Mouse (Mus musculus) forebrain, embryonic 15.5 days (tissue): ENCODE measurements around the gene Tmco5. TPM values are rescaled to one million over a fixed set of nuclear protein-coding genes. Genes with fewer than 3 reads are reported as not detected.

Source experiments
- ATAC-seq: fragments of 200-750 bp; cut with Nextera tagmentation; replicated peaks from 2 replicates; pipeline ENCODE4 v1.8.0; 2017; ENCODE audit warnings: mild to moderate bottlenecking, moderate TSS enrichment, moderate library complexity
- H3K27ac ChIP-seq: fragments of 300-500 bp; sonication (generic); replicated peaks from 2 replicates; pipeline ENCODE4 v1.5.1; 2015; ENCODE audit warnings: mild to moderate bottlenecking, inconsistent platforms
- H3K27me3 ChIP-seq: fragments of 300-500 bp; sonication (generic); 2 replicates; pipeline ENCODE4 v1.6.1; 2015; ENCODE audit warnings: inconsistent platforms
- H3K36me3 ChIP-seq: fragments of 300-500 bp; sonication (generic); 2 replicates; pipeline ENCODE4 v1.6.1; 2015; ENCODE audit warnings: mild to moderate bottlenecking, inconsistent platforms
- H3K4me1 ChIP-seq: fragments of 300-500 bp; sonication (generic); 2 replicates; pipeline ENCODE4 v1.6.1; 2015; ENCODE audit warnings: inconsistent platforms
- H3K4me2 ChIP-seq: fragments of 300-500 bp; sonication (generic); replicated peaks from 2 replicates; pipeline ENCODE4 v1.6.1; 2015; ENCODE audit warnings: mild to moderate bottlenecking, inconsistent platforms
- H3K4me3 ChIP-seq: fragments of 300-500 bp; sonication (generic); 2 replicates; pipeline ENCODE4 v1.5.1; 2015; ENCODE audit warnings: mild to moderate bottlenecking, inconsistent platforms
- H3K9ac ChIP-seq: fragments of 300-500 bp; sonication (generic); replicated peaks from 2 replicates; pipeline ENCODE4 v1.6.1; 2015; ENCODE audit warnings: mild to moderate bottlenecking, inconsistent platforms
- H3K9me3 ChIP-seq: fragments of 300-500 bp; sonication (generic); 2 replicates; pipeline ENCODE4 v1.6.1; 2016; ENCODE audit warnings: inconsistent platforms
- WGBS: fragments of 180-500 bp; shearing (Covaris S2); methylation state at CpG from one replicate; pipeline ENCODE4 v1.1.7; 2015; ENCODE audit warnings: mixed read lengths; 5-methylcytosine and 5-hydroxymethylcytosine counted together
- polyA plus RNA-seq: library from polyadenylated mRNA; unstranded; fragments of >200 nt; fragmentation: Nextera tagmentation; extraction: Ambion mirVana; gene quantifications from 2 replicates; pipeline ENCODE4 v1.2.1, GENCODE M21; 2015

Gene Tmco5
- polyA plus RNA-seq = not detected in 2 replicates

DNA sequence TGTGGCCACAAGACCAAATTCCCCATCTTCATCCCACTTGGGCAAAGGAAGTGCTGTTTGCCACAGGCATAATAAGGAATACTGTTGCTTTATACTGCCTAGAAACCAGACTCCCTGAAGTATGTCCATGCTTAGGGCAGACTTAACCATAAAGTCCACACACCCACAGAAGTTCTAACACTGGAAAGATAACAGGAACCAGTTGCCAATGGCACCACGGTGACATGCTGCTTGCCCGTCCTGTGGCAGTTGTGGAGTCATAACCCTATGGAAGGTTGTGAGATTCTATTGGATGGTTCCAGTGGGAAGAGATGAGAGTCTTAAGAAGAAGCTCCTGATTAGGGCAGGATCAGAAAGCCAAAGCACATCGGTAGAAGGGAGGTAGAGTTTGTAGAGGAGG lies at the start of gene Tmco5:
Tmco5 (plus strand) TSS at position 301 of the 400 bp plus-strand sequence.
- no peak within 1 kb of the TSS for H3K4me3 ChIP-seq
- no peak for ATAC-seq
- H3K9ac ChIP-seq = no peak within 1 kb of the TSS
- no peaks in the 10 kb centered on the region for H3K36me3 ChIP-seq
- no peak within 1 kb of the TSS for H3K27ac ChIP-seq
- no peaks in the 10 kb centered on the region for H3K9me3 ChIP-seq
- WGBS = 94% methylated on average over 3 of the region's 3 CpGs
- no peak within 1 kb of the TSS for H3K4me2 ChIP-seq
- no peaks in the 10 kb centered on the region for H3K27me3 ChIP-seq
- H3K4me1 ChIP-seq = 0 out of 2 replicates have a peak, but pooled peaks cover 5% of the 10 kb centered on the region

DNA sequence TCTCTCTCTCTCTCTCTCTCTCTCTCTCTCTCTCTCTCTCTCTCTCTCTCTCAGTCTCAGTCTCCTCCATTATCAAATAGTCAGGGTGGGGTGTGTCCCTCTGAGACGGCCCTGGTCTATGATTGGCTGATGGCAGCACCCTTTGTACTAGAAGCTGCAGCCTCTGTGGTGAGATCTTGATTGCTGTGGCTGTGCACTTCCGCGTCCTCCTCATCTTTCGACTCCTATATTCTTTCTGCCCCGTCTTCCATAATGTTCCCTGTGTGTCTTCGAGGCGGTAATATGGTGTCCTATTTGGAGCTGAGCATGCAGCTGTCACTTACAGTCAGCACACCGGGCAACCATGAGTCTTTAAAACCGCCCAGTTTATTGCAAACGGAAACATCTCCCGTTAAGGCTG lies 46.6 kb upstream of the Tmco5 start:
- no peaks in the 10 kb centered on the region for H3K4me1 ChIP-seq
- WGBS = 76% methylated on average over 11 of the region's 11 CpGs
- H3K36me3 ChIP-seq = no peaks in the 10 kb centered on the region
- no peak overlapping the region for H3K4me2 ChIP-seq
- H3K9me3 ChIP-seq = no peaks in the 10 kb centered on the region
- ATAC-seq = no peak
- H3K27ac ChIP-seq = no peak overlapping the region
- no peaks in the 10 kb centered on the region for H3K27me3 ChIP-seq
- no peak overlapping the region for H3K9ac ChIP-seq
- H3K4me3 ChIP-seq = no peak overlapping the region

DNA sequence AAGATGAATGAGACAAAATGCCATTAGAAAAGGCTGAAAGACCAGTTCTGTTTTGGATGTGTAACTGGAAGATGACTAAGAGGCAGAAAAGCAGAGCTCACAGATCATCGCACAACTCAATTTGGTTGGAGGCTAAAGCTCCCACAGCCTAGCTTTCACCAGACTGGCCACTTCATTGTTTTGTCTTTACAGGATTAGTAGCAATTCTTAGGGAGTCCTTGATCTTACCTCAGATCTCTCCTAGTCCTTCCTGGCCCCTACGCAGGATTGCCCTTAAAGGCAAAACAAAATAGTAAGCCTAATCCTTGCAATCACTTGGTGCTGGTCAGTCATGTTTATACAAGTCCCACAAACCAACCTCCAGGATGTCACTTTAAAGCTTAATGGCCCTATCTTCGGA lies 40.7 kb upstream of the Tmco5 start:
- Histone ChIP-seq H3K27ac (no peak overlapping the region), H3K4me3 (no peak overlapping the region), H3K9ac (no peak overlapping the region), H3K4me2 (no peak overlapping the region), H3K9me3 (no peaks in the 10 kb centered on the region), H3K4me1 (0 out of 2 replicates have a peak, but pooled peaks cover 4% of the 10 kb centered on the region), H3K27me3 (no peaks in the 10 kb centered on the region), H3K36me3 (no peaks in the 10 kb centered on the region)
- no peak for ATAC-seq
- WGBS = 40% methylated on average over 3 of the region's 3 CpGs

- ATAC-seq = peak; percentile 77
- 22% methylated on average over 8 of the region's 8 CpGs for WGBS
- H3K9ac ChIP-seq = no peak overlapping the region
- no peaks in the 10 kb centered on the region for H3K36me3 ChIP-seq
- H3K4me1 ChIP-seq = 0 out of 2 replicates have a peak, but pooled peaks cover 4% of the 10 kb centered on the region
- no peak overlapping the region for H3K4me3 ChIP-seq
- H3K27me3 ChIP-seq = no peaks in the 10 kb centered on the region
- no peak overlapping the region for H3K4me2 ChIP-seq
- no peaks in the 10 kb centered on the region for H3K9me3 ChIP-seq
- H3K27ac ChIP-seq = no peak overlapping the region
Observed at GRCm38 (mm10) chr2:116838538-116839197, 39.8 kb upstream of the Tmco5 start.

DNA sequence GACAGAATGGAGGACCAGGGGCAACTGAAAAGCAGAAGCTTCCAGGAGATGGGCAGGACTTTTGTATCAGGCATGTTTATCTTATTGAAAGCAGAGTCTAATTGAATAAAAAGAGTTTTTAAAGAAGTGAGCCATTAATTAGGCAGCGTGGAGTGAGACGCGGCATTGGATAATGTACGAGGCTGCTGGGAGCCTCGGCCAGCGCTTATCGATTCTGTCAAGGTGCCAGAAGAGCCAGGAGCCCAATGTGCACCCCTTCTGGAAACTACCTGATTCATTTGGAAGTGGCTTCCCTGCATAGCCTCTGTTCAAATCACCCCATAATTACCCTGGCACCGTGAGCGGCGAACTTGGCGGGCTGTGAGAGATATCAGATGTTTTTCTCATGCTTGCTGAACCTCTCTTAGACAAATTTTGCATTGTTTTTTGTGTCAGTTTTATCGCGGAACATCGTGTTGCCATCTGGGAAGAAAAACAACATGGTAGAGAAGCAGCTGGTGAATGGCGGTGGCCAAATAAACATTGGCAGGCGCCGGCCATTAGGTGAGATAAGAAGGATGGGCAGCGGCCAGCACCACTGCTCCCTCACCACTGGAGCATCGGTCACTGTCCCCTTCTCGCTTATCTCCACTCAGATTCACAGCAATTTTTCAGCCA lies 28.4 kb upstream of the Tmco5 start:
- ATAC-seq = peak; percentile 43; the same call in 1 of the 2 replicates
- H3K4me3 ChIP-seq = no peak overlapping the region
- peaks cover 7% of the 10 kb centered on the region; the same call in 1 of the 2 replicates for H3K4me1 ChIP-seq
- no peak overlapping the region for H3K9ac ChIP-seq
- no peaks in the 10 kb centered on the region for H3K36me3 ChIP-seq
- no peak overlapping the region for H3K27ac ChIP-seq
- no peaks in the 10 kb centered on the region for H3K27me3 ChIP-seq
- no peaks in the 10 kb centered on the region for H3K9me3 ChIP-seq
- WGBS = 65% methylated on average over 20 of the region's 20 CpGs
- H3K4me2 ChIP-seq = no peak overlapping the region

- 84% methylated on average over 4 of the region's 4 CpGs for WGBS
- no peak overlapping the region for H3K27ac ChIP-seq
- no peak overlapping the region for H3K4me2 ChIP-seq
- H3K36me3 ChIP-seq = no peaks in the 10 kb centered on the region
- H3K9me3 ChIP-seq = no peaks in the 10 kb centered on the region
- H3K27me3 ChIP-seq = no peaks in the 10 kb centered on the region
- no peak overlapping the region for H3K9ac ChIP-seq
- no peak for ATAC-seq
- H3K4me3 ChIP-seq = no peak overlapping the region
- H3K4me1 ChIP-seq = peaks cover 7% of the 10 kb centered on the region; the same call in 1 of the 2 replicates
Observed at GRCm38 (mm10) chr2:116851356-116851755, 27.1 kb upstream of the Tmco5 start.

DNA sequence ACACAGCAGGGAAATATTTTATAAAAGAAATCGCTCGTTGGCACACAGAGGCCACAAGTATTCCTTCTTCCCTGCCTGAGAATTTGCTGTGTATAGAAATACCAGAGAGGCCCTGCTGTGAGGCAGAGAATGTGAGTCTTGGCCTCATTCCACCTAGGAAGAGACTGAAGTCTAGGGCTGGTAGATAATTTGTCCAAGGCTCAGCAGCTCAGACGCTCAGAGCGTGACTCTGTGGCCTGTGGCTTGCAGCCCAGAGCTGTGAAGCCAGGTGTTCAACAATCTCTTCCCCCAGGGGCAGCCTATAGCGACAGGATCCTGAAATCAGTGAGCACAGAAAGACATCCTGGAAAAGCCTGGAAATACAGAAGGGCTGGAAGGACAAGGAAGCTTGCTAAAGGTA lies 26.2 kb upstream of the Tmco5 start:
- Histone ChIP-seq H3K4me2 (no peak overlapping the region), H3K4me1 (peaks cover 7% of the 10 kb centered on the region; the same call in 1 of the 2 replicates), H3K9me3 (no peaks in the 10 kb centered on the region), H3K4me3 (no peak overlapping the region), H3K36me3 (no peaks in the 10 kb centered on the region), H3K27ac (no peak overlapping the region), H3K9ac (no peak overlapping the region), H3K27me3 (no peaks in the 10 kb centered on the region)
- 24% methylated on average over 5 of the region's 5 CpGs for WGBS
- no peak for ATAC-seq

DNA sequence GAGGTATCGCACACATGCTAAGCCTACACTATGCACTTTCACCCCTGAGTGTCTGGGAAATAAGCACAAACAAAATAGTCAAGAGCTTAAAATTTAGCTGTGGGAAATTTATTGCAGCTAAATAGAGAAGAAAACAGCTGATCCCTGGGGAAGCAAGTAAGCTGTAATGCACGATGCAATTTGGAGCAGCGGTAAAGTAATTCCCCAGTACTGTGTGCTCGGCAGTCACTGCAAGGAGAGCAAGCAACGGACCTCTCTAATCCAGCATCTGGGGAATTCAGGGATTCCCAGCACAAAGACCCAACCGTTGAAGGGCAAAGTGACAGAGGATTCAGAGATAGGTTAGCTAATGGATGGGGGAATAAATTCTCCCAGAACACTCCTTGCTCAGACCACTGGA lies 19.8 kb upstream of the Tmco5 start:
- WGBS = 78% methylated on average over 6 of the region's 6 CpGs
- no peak overlapping the region for H3K9ac ChIP-seq
- no peaks in the 10 kb centered on the region for H3K36me3 ChIP-seq
- H3K9me3 ChIP-seq = no peaks in the 10 kb centered on the region
- no peak overlapping the region for H3K4me2 ChIP-seq
- H3K4me3 ChIP-seq = no peak overlapping the region
- H3K4me1 ChIP-seq = no peaks in the 10 kb centered on the region
- H3K27me3 ChIP-seq = no peaks in the 10 kb centered on the region
- H3K27ac ChIP-seq = no peak overlapping the region
- no peak for ATAC-seq

DNA sequence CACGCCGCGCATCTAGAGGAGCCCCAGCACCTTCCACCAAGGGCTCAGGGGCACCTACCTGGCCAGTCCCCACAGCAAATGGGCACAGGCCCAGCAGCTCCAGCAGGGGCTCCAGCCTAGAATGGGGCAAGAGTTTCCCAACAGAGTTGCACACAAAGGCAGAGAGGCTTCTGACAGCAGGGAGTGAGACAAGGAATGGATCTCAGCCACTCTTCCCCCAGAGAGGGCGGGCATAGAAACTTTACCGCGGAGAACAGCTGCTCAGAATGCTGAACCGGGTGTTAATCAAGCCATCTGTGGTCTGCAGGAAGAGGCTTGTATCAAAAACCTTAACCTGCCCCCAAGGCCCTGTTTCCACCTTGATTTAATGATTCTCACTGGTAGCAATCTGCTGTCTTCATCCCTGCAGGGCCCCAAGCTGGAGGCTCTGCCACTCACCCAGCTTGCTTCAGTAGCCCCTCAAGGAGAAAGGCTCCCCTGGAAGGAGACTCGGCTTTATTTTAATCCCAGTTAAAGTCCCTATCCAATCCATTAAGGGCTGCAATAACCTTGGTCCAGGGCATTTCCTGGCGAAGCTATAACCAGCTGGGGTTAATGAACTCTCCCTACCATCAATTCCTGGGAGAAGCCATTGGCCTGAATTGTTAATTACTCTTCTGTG lies 1.4 kb upstream of the Tmco5 start:
- Histone ChIP-seq H3K9me3 (no peaks in the 10 kb centered on the region), H3K27me3 (no peaks in the 10 kb centered on the region), H3K4me2 (no peak overlapping the region), H3K4me1 (0 out of 2 replicates have a peak, but pooled peaks cover 5% of the 10 kb centered on the region), H3K27ac (no peak overlapping the region), H3K4me3 (no peak overlapping the region), H3K9ac (no peak overlapping the region), H3K36me3 (no peaks in the 10 kb centered on the region)
- 28% methylated on average over 9 of the region's 9 CpGs for WGBS
- no peak for ATAC-seq

GRCm38 (mm10) chr2:116879730-116880129 lies 1.2 kb downstream of the Tmco5 start:
- Histone ChIP-seq H3K27me3 (no peaks in the 10 kb centered on the region), H3K4me2 (no peak overlapping the region), H3K36me3 (no peaks in the 10 kb centered on the region), H3K4me1 (0 out of 2 replicates have a peak, but pooled peaks cover 5% of the 10 kb centered on the region), H3K4me3 (no peak overlapping the region), H3K27ac (no peak overlapping the region), H3K9me3 (no peaks in the 10 kb centered on the region), H3K9ac (no peak overlapping the region)
- WGBS = 86% methylated on average over 3 of the region's 3 CpGs
- ATAC-seq = no peak

- peak; percentile 47 for ATAC-seq
- H3K4me1 ChIP-seq = peaks cover 6% of the 10 kb centered on the region; the same call in 1 of the 2 replicates
- H3K27ac ChIP-seq = no peak overlapping the region
- no peaks in the 10 kb centered on the region for H3K27me3 ChIP-seq
- WGBS = 32% methylated on average over 14 of the region's 14 CpGs
- H3K36me3 ChIP-seq = no peaks in the 10 kb centered on the region
- H3K9me3 ChIP-seq = no peaks in the 10 kb centered on the region
- peak overlapping the region; percentile 34; the same call in 1 of the 2 replicates for H3K4me3 ChIP-seq
- H3K4me2 ChIP-seq = peak overlapping the region; percentile 71
- H3K9ac ChIP-seq = no peak overlapping the region
Observed at GRCm38 (mm10) chr2:116893316-116893987, 15.0 kb downstream of the Tmco5 start.

- peak overlapping the region; percentile 71 for H3K4me2 ChIP-seq
- WGBS = under 1% methylated on average over 9 of the region's 9 CpGs
Observed at GRCm38 (mm10) chr2:116893988-116894363, 15.5 kb downstream of the Tmco5 start.

More at GRCm38 (mm10) chr2:116893988-116894363, 15.5 kb downstream of the Tmco5 start:
- peak overlapping the region; percentile 34 for H3K4me3 ChIP-seq
- peak; percentile 84 for ATAC-seq
- peak overlapping the region; percentile 54 for H3K9ac ChIP-seq
- no peaks in the 10 kb centered on the region for H3K9me3 ChIP-seq
- no peak overlapping the region for H3K27ac ChIP-seq
- peaks cover 6% of the 10 kb centered on the region; the same call in 1 of the 2 replicates for H3K4me1 ChIP-seq
- no peaks in the 10 kb centered on the region for H3K36me3 ChIP-seq
- H3K27me3 ChIP-seq = no peaks in the 10 kb centered on the region
